Mouse (Mus musculus) testis, postnatal 10 days (tissue): Measurements from ENCODE around the gene Car15.

Source experiments
- DNase-seq: peaks from one replicate; pipeline ENCODE4 v3.0.0; 2021; ENCODE audit warnings: low spot score

Gene Car15

GRCm38 (mm10) chr16:17833321-17833680 lies 4.9 kb downstream of the Car15 start:
- DNase-seq: peak; percentile 59

- DNase-seq: no peak
Measured at GRCm38 (mm10) chr16:17832821-17833220, 5.3 kb downstream of the Car15 start, which contains the start of gene B830017H08Rik. B830017H08Rik (plus strand) TSS chr16:17833121.

- no peak for DNase-seq
Measured at GRCm38 (mm10) chr16:17831781-17832180, 6.4 kb downstream of the Car15 start.

- no peak for DNase-seq
Measured at GRCm38 (mm10) chr16:17830385-17831178, 7.6 kb downstream of the Car15 start.

GRCm38 (mm10) chr16:17828867-17829266 lies 9.3 kb downstream of the Car15 start:
- DNase-seq: no peak

- DNase-seq: no peak
Measured at GRCm38 (mm10) chr16:17828229-17828628, 9.9 kb downstream of the Car15 start.

GRCm38 (mm10) chr16:17826500-17826899 lies 11.7 kb downstream of the Car15 start:
- DNase-seq: no peak

- DNase-seq: no peak
Measured at GRCm38 (mm10) chr16:17816528-17816927, 21.6 kb downstream of the Car15 start.

- DNase-seq: peak; percentile 78
Measured at GRCm38 (mm10) chr16:17815411-17816402, 22.5 kb downstream of the Car15 start.

- no peak for DNase-seq
Measured at GRCm38 (mm10) chr16:17813173-17813572, 25.0 kb downstream of the Car15 start.

GRCm38 (mm10) chr16:17812120-17812519 lies 26.0 kb downstream of the Car15 start:
- DNase-seq: no peak

GRCm38 (mm10) chr16:17809711-17810110 lies 28.5 kb downstream of the Car15 start:
- DNase-seq: no peak

- no peak for DNase-seq
Measured at GRCm38 (mm10) chr16:17809125-17809524, 29.0 kb downstream of the Car15 start.

GRCm38 (mm10) chr16:17807192-17808009 lies 30.8 kb downstream of the Car15 start:
- peak; percentile 82 for DNase-seq

- no peak for DNase-seq
Measured at GRCm38 (mm10) chr16:17806581-17807191, 31.5 kb downstream of the Car15 start.

GRCm38 (mm10) chr16:17804982-17805381 lies 33.2 kb downstream of the Car15 start:
- DNase-seq: no peak

- DNase-seq: no peak
Measured at GRCm38 (mm10) chr16:17804449-17804912, 33.7 kb downstream of the Car15 start.

GRCm38 (mm10) chr16:17803675-17804448 lies 34.3 kb downstream of the Car15 start:
- no peak for DNase-seq

- DNase-seq: peak; percentile 59
Measured at GRCm38 (mm10) chr16:17802839-17803674, 35.1 kb downstream of the Car15 start.

- DNase-seq: no peak
Measured at GRCm38 (mm10) chr16:17802456-17802838, 35.7 kb downstream of the Car15 start.
